Mouse (Mus musculus) embryonic facial prominence, embryonic 11.5 days (tissue): ENCODE data around the gene Enpp5. TPM values are rescaled to one million over a fixed set of nuclear protein-coding genes. Genes with fewer than 3 reads are reported as not detected.

Experiments used
- ATAC-seq: fragments of 200-750 bp; cut with Nextera tagmentation; replicated peaks from 2 replicates; pipeline ENCODE4 v1.8.0; 2017; ENCODE audit warnings: low read depth; ENCODE audit not compliant: insufficient number of reproducible peaks, low FRiP score, low TSS enrichment
- DNase-seq: peaks from one replicate; pipeline ENCODE4 v3.0.0-alpha.2; 2015; ENCODE audit warnings: low spot score
- H3K27ac ChIP-seq: fragments of 300-500 bp; sonication (generic); replicated peaks from 2 replicates; pipeline ENCODE4 v1.5.1; 2014; ENCODE audit warnings: mild to moderate bottlenecking, low read depth, low read length, control low read depth
- H3K27me3 ChIP-seq: fragments of 300-500 bp; sonication (generic); 2 replicates; pipeline ENCODE4 v1.6.1; 2014; ENCODE audit warnings: mild to moderate bottlenecking, low read length, moderate library complexity, mixed read lengths; ENCODE audit not compliant: control insufficient read depth, insufficient read depth
- H3K36me3 ChIP-seq: fragments of 300-500 bp; sonication (generic); replicated peaks from 2 replicates; pipeline ENCODE4 v1.6.1; 2014; ENCODE audit warnings: low read depth, mild to moderate bottlenecking, low read length, moderate library complexity, mixed read lengths; ENCODE audit not compliant: control insufficient read depth, insufficient read depth
- H3K4me1 ChIP-seq: fragments of 300-500 bp; sonication (generic); 2 replicates; pipeline ENCODE4 v1.6.1; 2014; ENCODE audit warnings: low read length, mixed read lengths; ENCODE audit not compliant: control insufficient read depth, insufficient read depth
- H3K4me2 ChIP-seq: fragments of 300-500 bp; sonication (generic); 2 replicates; pipeline ENCODE4 v1.6.1; 2014; ENCODE audit warnings: low read depth, mild to moderate bottlenecking, control low read depth, low read length, moderate library complexity
- H3K4me3 ChIP-seq: fragments of 300-500 bp; sonication (generic); 2 replicates; pipeline ENCODE4 v1.5.1; 2014; ENCODE audit warnings: low read depth, low read length, control low read depth
- H3K9ac ChIP-seq: fragments of 300-500 bp; sonication (generic); replicated peaks from 2 replicates; pipeline ENCODE4 v1.6.1; 2014; ENCODE audit warnings: mild to moderate bottlenecking, control low read depth, low read length
- H3K9me3 ChIP-seq: fragments of 300-500 bp; sonication (generic); replicated peaks from 2 replicates; pipeline ENCODE4 v1.6.1; 2016; ENCODE audit warnings: mild to moderate bottlenecking, low read length, inconsistent platforms, mixed read lengths; ENCODE audit not compliant: control insufficient read depth
- WGBS: fragments of 180-500 bp; shearing (Covaris S2); extraction: QIAGEN DNeasy Blood & Tissue Kit; methylation state at CpG from one replicate; pipeline ENCODE4 v1.1.7; 2014; 5-methylcytosine and 5-hydroxymethylcytosine counted together
- polyA plus RNA-seq: library from polyadenylated mRNA; unstranded; fragments of >200 nt; fragmentation: Nextera tagmentation; extraction: Ambion mirVana; gene quantifications from 2 replicates; pipeline ENCODE4 v1.2.1, GENCODE M21; 2014

Gene Enpp5
- polyA plus RNA-seq, 1 experiment from 2014 or later, result 8.2 TPM

DNA sequence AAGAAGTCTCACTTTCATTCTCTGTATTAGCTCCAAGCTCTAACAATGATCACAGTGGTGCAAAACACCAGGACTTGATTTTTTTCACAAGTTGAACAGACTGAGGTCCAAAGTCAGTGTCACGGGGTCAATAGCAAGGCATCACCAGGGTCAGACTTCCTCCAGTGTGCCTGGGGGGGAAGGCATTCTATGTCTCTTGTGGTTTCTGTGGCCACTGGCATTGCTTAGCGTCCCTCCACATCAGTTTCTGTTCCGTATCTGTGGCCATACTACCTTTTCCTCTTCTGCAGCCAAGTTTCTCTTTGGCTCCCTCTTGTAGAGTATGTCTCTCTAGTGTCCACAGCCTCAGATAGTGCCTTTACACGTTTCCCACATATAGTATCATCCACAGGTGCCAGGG is 25.2 kb upstream of the Enpp5 start:
- H3K27ac ChIP-seq, result no peak overlapping the region
- no peak overlapping the region for H3K9ac ChIP-seq
- no peaks in the 10 kb centered on the region for H3K9me3 ChIP-seq
- ATAC-seq (no peak), DNase-seq (no peak)
- no peaks in the 10 kb centered on the region for H3K4me1 ChIP-seq
- no peaks in the 10 kb centered on the region for H3K27me3 ChIP-seq
- no peak overlapping the region for H3K4me2 ChIP-seq
- H3K36me3 ChIP-seq, result no peaks in the 10 kb centered on the region
- no peak overlapping the region for H3K4me3 ChIP-seq
- 64% methylated on average over 4 of the region's 4 CpGs for WGBS

DNA sequence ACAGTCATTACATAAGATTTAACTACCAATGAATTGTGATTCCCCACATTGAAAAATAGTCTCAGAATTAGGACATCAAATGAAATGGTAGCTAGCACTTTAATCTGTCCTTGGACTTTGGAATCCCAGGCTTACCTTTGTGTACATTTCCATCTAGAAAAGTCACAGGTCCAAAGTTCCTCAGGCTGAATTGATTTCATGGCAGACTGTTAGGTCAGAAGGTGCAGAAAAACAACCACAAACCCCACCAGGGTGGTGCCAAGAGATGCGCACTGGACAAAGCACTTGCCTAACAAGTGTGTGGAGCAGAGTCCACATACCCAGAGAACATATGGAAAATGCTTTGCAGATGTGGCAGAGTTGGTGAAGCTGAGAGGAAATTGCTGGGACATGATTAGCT is 21.5 kb upstream of the Enpp5 start:
- ATAC-seq (no peak), DNase-seq (no peak)
- no peak overlapping the region for H3K27ac ChIP-seq
- no peaks in the 10 kb centered on the region for H3K9me3 ChIP-seq
- no peaks in the 10 kb centered on the region for H3K4me1 ChIP-seq
- H3K4me2 ChIP-seq, result no peak overlapping the region
- H3K9ac ChIP-seq, result no peak overlapping the region
- WGBS, result 79% methylated on average over 1 of the region's 1 CpGs
- H3K27me3 ChIP-seq, result no peaks in the 10 kb centered on the region
- no peak overlapping the region for H3K4me3 ChIP-seq
- no peaks in the 10 kb centered on the region for H3K36me3 ChIP-seq

- DNase-seq (no peak), ATAC-seq (no peak)
- H3K36me3 ChIP-seq, result no peaks in the 10 kb centered on the region
- H3K4me2 ChIP-seq, result no peak overlapping the region
- no peaks in the 10 kb centered on the region for H3K4me1 ChIP-seq
- no peak overlapping the region for H3K9ac ChIP-seq
- H3K27ac ChIP-seq, result no peak overlapping the region
- no peaks in the 10 kb centered on the region for H3K9me3 ChIP-seq
- no peak overlapping the region for H3K4me3 ChIP-seq
- H3K27me3 ChIP-seq, result no peaks in the 10 kb centered on the region
Observed at GRCm38 (mm10) chr17:44058145-44058544, 20.5 kb upstream of the Enpp5 start.

- 86% methylated on average over 1 of the region's 1 CpGs for WGBS
- H3K27ac ChIP-seq, result no peak overlapping the region
- no peaks in the 10 kb centered on the region for H3K27me3 ChIP-seq
- no peak overlapping the region for H3K9ac ChIP-seq
- H3K36me3 ChIP-seq, result no peaks in the 10 kb centered on the region
- no peaks in the 10 kb centered on the region for H3K9me3 ChIP-seq
- DNase-seq (no peak), ATAC-seq (no peak)
- H3K4me3 ChIP-seq, result no peak overlapping the region
- H3K4me1 ChIP-seq, result no peaks in the 10 kb centered on the region
- H3K4me2 ChIP-seq, result no peak overlapping the region
Observed at GRCm38 (mm10) chr17:44060781-44061180, 17.8 kb upstream of the Enpp5 start.

DNA sequence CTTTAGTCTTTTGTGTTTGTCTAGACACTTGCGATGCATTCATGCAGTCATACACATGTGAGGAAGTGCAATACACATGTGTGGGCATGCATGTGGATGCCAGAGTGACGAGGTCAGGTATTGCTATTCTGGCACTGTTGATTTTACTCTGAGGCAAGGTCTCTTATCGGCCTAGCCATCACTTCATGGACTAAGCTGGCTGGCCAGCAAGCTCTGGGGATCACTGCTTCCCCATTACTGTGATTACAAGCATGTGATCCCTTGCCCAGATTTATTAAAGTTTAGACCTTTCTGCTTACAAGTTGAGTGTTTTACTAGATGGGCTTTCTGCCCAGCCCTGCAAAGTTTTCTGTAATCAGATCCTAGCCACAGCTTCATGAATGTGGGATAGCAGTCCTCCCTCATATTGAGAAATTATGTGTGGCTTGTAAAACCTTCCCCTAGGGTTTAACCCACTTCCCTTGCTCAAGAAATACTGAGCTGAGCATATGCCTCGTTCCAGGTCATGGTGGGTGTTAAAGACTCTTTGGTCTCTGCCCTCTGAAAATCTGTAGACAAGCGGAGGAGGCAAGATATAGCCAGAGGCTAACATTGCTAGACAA is 17.2 kb upstream of the Enpp5 start:
- Histone ChIP-seq H3K4me2 (no peak overlapping the region), H3K4me1 (no peaks in the 10 kb centered on the region), H3K36me3 (no peaks in the 10 kb centered on the region), H3K4me3 (no peak overlapping the region), H3K9me3 (no peaks in the 10 kb centered on the region), H3K27me3 (no peaks in the 10 kb centered on the region), H3K9ac (no peak overlapping the region), H3K27ac (no peak overlapping the region)
- ATAC-seq, result no peak
- no peak for DNase-seq
- WGBS, result 66% methylated on average over 5 of the region's 5 CpGs

GRCm38 (mm10) chr17:44068876-44069275 is 9.7 kb upstream of the Enpp5 start:
- Histone ChIP-seq H3K36me3 (no peaks in the 10 kb centered on the region), H3K27me3 (no peaks in the 10 kb centered on the region), H3K27ac (no peak overlapping the region), H3K4me1 (no peaks in the 10 kb centered on the region), H3K9ac (no peak overlapping the region), H3K9me3 (no peaks in the 10 kb centered on the region), H3K4me3 (no peak overlapping the region), H3K4me2 (no peak overlapping the region)
- DNase-seq, result no peak
- WGBS, result 80% methylated on average over 6 of the region's 6 CpGs
- no peak for ATAC-seq

- H3K4me1 ChIP-seq, result no peaks in the 10 kb centered on the region
- no peaks in the 10 kb centered on the region for H3K27me3 ChIP-seq
- no peak for DNase-seq
- H3K27ac ChIP-seq, result no peak overlapping the region
- H3K4me3 ChIP-seq, result no peak overlapping the region
- no peak overlapping the region for H3K4me2 ChIP-seq
- ATAC-seq, result no peak
- no peak overlapping the region for H3K9ac ChIP-seq
- H3K9me3 ChIP-seq, result no peaks in the 10 kb centered on the region
- no peaks in the 10 kb centered on the region for H3K36me3 ChIP-seq
Observed at GRCm38 (mm10) chr17:44071680-44072079, 6.9 kb upstream of the Enpp5 start.

DNA sequence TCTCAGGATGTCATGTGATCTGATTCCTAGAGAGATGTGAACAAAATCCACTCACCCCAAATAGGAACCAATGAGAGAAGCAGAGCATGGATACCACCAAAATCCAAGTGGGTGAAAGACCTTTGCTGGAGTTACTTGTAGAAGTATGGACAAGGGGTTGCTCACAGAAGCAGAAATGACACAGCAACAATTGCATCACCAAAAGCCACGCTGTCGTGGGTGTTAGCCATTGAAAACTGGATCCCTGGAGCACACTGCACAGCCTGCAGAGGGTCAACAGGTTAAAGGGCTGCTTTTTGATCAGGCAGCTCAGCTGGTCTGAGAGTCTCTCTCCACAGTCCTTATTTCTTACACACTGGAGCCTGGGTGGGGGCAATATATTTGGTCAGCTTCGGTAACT is 3.0 kb upstream of the Enpp5 start:
- H3K4me1 ChIP-seq, result no peaks in the 10 kb centered on the region
- 78% methylated on average over 3 of the region's 3 CpGs for WGBS
- DNase-seq (no peak), ATAC-seq (no peak)
- no peak overlapping the region for H3K9ac ChIP-seq
- no peak overlapping the region for H3K4me3 ChIP-seq
- no peaks in the 10 kb centered on the region for H3K36me3 ChIP-seq
- H3K27me3 ChIP-seq, result no peaks in the 10 kb centered on the region
- no peak overlapping the region for H3K27ac ChIP-seq
- H3K4me2 ChIP-seq, result no peak overlapping the region
- H3K9me3 ChIP-seq, result no peaks in the 10 kb centered on the region
